Mouse (Mus musculus) midbrain, postnatal 0 days (tissue): Measurements from ENCODE around the gene Socs7. TPM values are rescaled to one million over a fixed set of nuclear protein-coding genes. Genes with fewer than 3 reads are reported as not detected.
A peak's percentile ranks its signal among the peaks of the same experiment; 100 is the strongest.
"Not testable (repeated sequence)": the region's sequence is repeated elsewhere in the genome, so short reads cannot be mapped to it uniquely, and the experiment has no call there.

Experiments used
- ATAC-seq: fragments of 200-750 bp; cut with Nextera tagmentation; 2 replicates; pipeline ENCODE4 v1.8.0; 2017; ENCODE audit warnings: moderate number of reproducible peaks, mild to moderate bottlenecking, moderate TSS enrichment, moderate library complexity; ENCODE audit not compliant: low FRiP score
- DNase-seq: peaks from one replicate; pipeline ENCODE4 v3.0.0-alpha.2; 2015; ENCODE audit warnings: low spot score
- H3K27ac ChIP-seq: fragments of 300-500 bp; sonication (generic); 2 replicates; pipeline ENCODE4 v1.5.1; 2014; ENCODE audit warnings: low read depth, mild to moderate bottlenecking, low read length, mixed read lengths
- H3K27me3 ChIP-seq: fragments of 300-500 bp; sonication (generic); 2 replicates; pipeline ENCODE4 v1.6.1; 2014; ENCODE audit warnings: low read length, control low read depth, mixed read lengths; ENCODE audit not compliant: insufficient read depth
- H3K36me3 ChIP-seq: fragments of 300-500 bp; sonication (generic); 2 replicates; pipeline ENCODE4 v1.6.1; 2014; ENCODE audit warnings: low read length, control low read depth, mixed read lengths; ENCODE audit not compliant: insufficient read depth
- H3K4me1 ChIP-seq: fragments of 300-500 bp; sonication (generic); 2 replicates; pipeline ENCODE4 v1.6.1; 2014; ENCODE audit warnings: mild to moderate bottlenecking, control low read depth, antibody characterized with exemption, low read length, mixed read lengths; ENCODE audit not compliant: insufficient read depth
- H3K4me2 ChIP-seq: fragments of 300-500 bp; sonication (generic); 2 replicates; pipeline ENCODE4 v1.6.1; 2014; ENCODE audit warnings: low read depth, mild to moderate bottlenecking, low read length, mixed read lengths; ENCODE audit not compliant: poor library complexity, severe bottlenecking
- H3K4me3 ChIP-seq: fragments of 300-500 bp; sonication (generic); 2 replicates; pipeline ENCODE4 v1.5.1; 2014; ENCODE audit warnings: low read depth, mild to moderate bottlenecking, low read length, moderate library complexity
- H3K9ac ChIP-seq: fragments of 300-500 bp; sonication (generic); replicated peaks from 2 replicates; pipeline ENCODE4 v1.6.1; 2014; ENCODE audit warnings: mild to moderate bottlenecking, low read length, moderate library complexity, mixed read lengths; ENCODE audit not compliant: poor library complexity, severe bottlenecking
- H3K9me3 ChIP-seq: fragments of 300-500 bp; sonication (generic); 2 replicates; pipeline ENCODE4 v1.6.1; 2016; ENCODE audit warnings: low read length, control low read depth
- CTCF ChIP-seq: IDR thresholded peaks from 2 replicates; pipeline ENCODE4 v1.5.1; 2016; ENCODE audit warnings: antibody characterized with exemption, mild to moderate bottlenecking
- WGBS: fragments of 180-500 bp; shearing (Covaris S2); extraction: QIAGEN DNeasy Blood & Tissue Kit; methylation state at CpG from one replicate; pipeline ENCODE4 v1.1.7; 2014; 5-methylcytosine and 5-hydroxymethylcytosine counted together
- polyA plus RNA-seq: library from polyadenylated mRNA; unstranded; fragments of >200 nt; fragmentation: Nextera tagmentation; extraction: Ambion mirVana; gene quantifications from 2 replicates; pipeline ENCODE4 v1.2.1, GENCODE M21; 2015
- total RNA-seq: library from RNA; depleted of rRNA; stranded (reverse); fragments of >200 nt; gene quantifications from 2 replicates; pipeline ENCODE4 v1.2.3, GENCODE M21; 2014

Socs7 gene
- total and polyA plus RNA-seq, 2 experiments from 2014 or later: 7.4 to 54.9 TPM

DNA sequence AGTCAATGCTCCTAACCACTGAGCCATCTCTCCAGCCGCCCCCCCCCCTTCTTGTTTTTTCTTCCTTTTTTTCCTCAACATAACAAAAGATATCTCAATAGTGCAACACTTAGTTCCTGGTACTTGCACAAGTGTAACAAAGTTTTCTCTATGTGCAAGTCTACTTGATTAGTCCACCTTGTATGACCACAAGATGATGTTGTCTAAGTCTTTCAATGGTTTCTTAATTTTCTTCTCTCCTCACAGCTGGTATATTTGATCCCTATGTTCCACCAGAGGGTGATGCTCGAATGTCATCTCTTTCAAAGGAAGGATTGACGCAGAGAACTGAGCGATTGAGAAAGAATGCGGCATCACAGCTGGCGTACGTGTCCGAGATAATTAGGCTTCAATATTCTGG lies 41.2 kb upstream of the Socs7 start:
- DNase-seq (no peak), ATAC-seq (no peak)
- Histone ChIP-seq H3K9me3 (no peaks in the 10 kb centered on the region), H3K36me3 (peaks cover 7% of the 10 kb centered on the region), H3K27ac (no peak overlapping the region), H3K9ac (no peak overlapping the region), H3K4me1 (0 out of 2 replicates have a peak, but pooled peaks cover 5% of the 10 kb centered on the region), H3K4me3 (no peak overlapping the region), H3K4me2 (no peak overlapping the region), H3K27me3 (no peaks in the 10 kb centered on the region)
- no peak for TF ChIP-seq CTCF
- WGBS: 91% methylated on average over 8 of the region's 8 CpGs

DNA sequence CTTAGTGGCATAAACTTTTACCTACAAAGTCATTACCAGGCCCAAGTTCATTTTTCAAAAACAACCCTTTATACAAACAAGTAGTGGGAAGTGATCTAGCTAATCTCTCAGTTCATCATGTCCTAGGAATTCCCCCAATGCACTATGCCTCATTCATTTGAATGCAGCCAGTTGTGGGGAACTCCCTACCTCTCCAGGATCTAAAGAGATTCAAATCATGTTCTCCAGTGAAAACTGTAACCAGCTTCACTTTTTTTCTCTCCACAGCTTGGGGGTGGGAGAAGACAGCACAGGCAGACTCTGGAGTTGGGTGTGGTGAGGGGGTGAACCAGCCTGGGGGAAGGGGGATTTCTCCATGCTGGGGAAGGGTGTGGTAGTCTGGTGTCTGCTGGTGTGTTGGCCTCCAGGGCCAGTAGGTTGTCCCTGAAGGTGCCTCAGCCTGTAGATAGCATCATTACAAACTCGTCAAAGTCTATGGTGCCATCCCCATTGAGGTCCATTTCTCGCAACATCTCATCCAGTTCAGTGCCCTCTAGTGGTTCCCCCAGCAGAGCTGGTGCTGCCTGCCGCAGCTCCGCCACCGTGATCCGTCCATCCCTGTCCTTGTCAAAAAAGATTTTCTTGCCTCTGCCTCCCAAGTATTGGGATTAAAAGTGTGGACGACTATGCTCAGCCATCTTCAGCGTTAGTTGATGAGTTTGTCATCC lies 40.3 kb upstream of the Socs7 start:
- not testable (repeated sequence) for H3K9ac ChIP-seq, H3K9me3 ChIP-seq, DNase-seq, H3K27me3 ChIP-seq, H3K27ac ChIP-seq, ATAC-seq, H3K4me1 ChIP-seq, H3K4me2 ChIP-seq, H3K4me3 ChIP-seq
- peaks cover 15% of the 10 kb centered on the region for H3K36me3 ChIP-seq
- 83% methylated on average over 8 of the region's 8 CpGs for WGBS

DNA sequence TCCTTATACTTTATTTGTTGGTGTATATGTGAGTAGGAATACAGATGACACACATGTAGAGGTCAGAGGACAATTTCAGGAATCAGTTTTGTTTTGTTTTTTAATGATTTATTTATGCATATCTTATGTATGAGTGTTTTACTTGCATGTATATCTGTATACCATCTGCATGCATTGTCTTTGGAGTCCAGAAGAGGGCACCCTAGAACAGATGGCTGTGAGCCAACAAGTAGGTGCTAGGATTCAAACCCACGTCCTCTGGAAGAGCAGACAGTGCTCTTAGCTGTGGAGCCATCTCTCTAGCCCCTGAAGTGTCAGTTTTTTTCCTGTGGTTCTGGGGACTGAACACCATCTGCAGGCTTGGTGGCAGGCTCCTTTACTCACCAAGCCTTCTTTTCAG lies 37.1 kb upstream of the Socs7 start:
- Histone ChIP-seq H3K4me3 (no peak overlapping the region), H3K27ac (no peak overlapping the region), H3K9ac (no peak overlapping the region), H3K4me2 (no peak overlapping the region), H3K4me1 (no peaks in the 10 kb centered on the region), H3K36me3 (peaks cover 25% of the 10 kb centered on the region), H3K9me3 (no peaks in the 10 kb centered on the region), H3K27me3 (no peaks in the 10 kb centered on the region)
- DNase-seq: no peak
- TF ChIP-seq CTCF: peak; percentile 47
- 72% methylated on average over 1 of the region's 1 CpGs for WGBS
- no peak for ATAC-seq

DNA sequence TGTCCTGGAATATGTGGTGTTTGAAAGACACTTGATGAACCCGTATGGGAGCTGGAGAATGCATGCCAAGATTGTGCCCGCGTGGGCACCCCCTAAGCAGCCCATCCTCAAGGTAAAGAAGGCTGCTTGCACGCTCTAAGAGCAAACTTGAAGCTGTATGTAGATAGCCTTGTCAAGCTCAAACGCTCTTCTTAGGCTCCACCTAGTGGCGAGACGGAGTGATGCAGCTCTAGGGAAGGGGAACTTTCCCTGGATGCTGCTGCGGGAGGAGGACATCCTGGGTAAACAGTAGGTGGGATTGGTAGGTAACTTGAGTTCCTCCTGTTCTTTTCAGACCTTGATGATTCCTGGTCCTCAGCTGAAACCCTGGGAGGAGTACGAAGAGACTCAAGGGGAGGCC lies 34.2 kb upstream of the Socs7 start:
- Histone ChIP-seq H3K4me1 (no peaks in the 10 kb centered on the region), H3K36me3 (peaks cover 25% of the 10 kb centered on the region), H3K4me3 (no peak overlapping the region), H3K9ac (no peak overlapping the region), H3K27me3 (no peaks in the 10 kb centered on the region), H3K27ac (no peak overlapping the region), H3K9me3 (no peaks in the 10 kb centered on the region), H3K4me2 (no peak overlapping the region)
- peak; percentile 95 for TF ChIP-seq CTCF
- peak; percentile 71 for DNase-seq
- ATAC-seq: no peak
- WGBS: 23% methylated on average over 9 of the region's 9 CpGs

DNA sequence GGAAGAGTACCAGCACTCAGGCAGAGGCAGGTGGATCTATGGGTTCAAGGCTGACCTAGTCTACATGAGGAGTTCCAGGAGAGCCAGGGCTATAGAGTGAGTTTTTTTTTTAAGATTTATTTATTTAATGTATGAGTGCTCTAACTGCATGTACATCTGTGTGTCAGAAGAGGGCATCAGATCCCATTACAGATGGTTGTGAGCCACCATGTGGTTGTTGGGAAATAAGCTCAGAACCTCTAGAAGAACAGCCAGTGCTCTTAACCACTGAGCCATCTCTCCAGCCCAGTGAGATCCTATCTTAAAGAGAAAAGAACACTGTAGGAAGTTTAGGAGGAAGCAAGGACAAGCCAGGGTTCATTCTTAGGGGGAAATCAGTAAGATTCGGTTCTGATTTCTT lies 32.0 kb upstream of the Socs7 start:
- peak; percentile 24; the same call in 1 of the 2 replicates for TF ChIP-seq CTCF
- H3K9ac ChIP-seq: no peak overlapping the region
- H3K4me1 ChIP-seq: no peaks in the 10 kb centered on the region
- no peaks in the 10 kb centered on the region for H3K27me3 ChIP-seq
- H3K36me3 ChIP-seq: peaks cover 19% of the 10 kb centered on the region
- no peak overlapping the region for H3K27ac ChIP-seq
- H3K9me3 ChIP-seq: no peaks in the 10 kb centered on the region
- ATAC-seq (no peak), DNase-seq (no peak)
- 100% methylated on average over 1 of the region's 1 CpGs for WGBS
- no peak overlapping the region for H3K4me2 ChIP-seq
- no peak overlapping the region for H3K4me3 ChIP-seq

DNA sequence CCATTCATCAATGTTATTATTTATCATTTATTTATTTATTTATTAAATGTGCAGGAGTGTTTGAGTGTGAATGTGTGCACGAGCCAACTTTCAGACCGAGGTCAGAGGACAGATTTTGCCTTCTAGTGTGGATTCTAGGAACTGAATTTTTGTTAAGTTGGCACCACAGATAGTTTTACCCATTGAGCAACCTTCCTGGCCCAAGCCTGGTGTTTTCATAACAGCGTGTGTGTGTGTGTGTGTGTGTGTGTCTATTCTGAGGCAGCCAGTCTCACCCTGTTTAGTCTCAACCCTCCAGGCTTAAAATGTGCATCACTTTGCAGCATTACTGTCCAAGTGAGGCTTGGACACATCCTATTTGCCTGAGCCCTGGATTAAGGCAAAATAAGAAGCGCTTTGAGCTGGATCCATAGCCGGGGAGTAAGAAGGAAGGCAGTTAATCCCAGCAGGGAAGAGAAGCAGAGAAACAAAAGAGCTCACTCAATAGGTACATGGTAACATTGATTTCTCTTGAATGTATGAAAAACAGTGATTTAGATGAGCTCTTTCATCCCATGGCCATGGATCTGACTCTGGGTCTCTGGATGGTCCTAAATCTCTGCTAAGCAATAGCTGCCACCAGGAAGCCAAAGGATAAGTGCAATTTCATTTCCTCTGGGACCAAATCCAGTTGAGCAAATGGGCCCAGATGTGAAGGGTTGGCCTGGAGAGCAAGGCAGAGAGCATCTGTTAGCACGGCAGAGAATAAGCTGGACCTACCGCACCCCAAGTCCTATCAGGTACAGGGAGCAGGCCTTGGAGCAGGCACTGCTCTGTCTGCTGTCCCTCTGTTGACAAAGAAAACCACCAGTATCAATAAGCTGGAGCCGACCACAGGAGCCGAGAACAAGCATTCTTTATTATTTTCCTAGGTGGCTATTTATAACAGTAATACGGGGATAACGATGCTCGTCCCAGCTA lies 30.8 kb upstream of the Socs7 start:
- DNase-seq: no peak
- WGBS: 78% methylated on average over 12 of the region's 12 CpGs
- Histone ChIP-seq H3K4me2 (no peak overlapping the region), H3K9ac (no peak overlapping the region), H3K4me3 (no peak overlapping the region), H3K9me3 (no peaks in the 10 kb centered on the region), H3K4me1 (no peaks in the 10 kb centered on the region), H3K27ac (no peak overlapping the region), H3K27me3 (no peaks in the 10 kb centered on the region), H3K36me3 (peaks cover 15% of the 10 kb centered on the region)
- ATAC-seq: no peak
- no peak for TF ChIP-seq CTCF
